Comparison of ENCODE assay signal across 1 mouse cellular context in the genomic region with DNA sequence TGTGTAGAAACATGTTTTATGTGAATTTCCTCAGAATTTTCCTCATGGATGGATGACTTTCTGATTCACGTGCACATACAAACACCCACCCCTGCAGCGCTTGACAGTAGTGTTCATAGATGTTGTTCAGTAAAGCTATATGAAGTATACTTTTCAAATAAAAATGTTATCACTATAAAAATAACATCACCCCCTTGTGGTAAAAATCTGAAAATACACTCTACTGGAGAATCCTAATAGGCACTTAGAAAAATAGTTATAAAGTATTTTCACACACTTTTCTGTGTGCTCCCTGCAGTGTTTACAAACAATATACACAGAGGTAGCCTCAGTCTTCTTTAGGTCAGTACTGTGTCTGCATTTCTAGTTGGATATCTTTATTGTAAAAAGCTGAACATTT.
TF ChIP-seq lines count a peak whose summit lies in the region.

No protein-coding gene starts in this region.

TF ChIP-seq in CH12.LX, 34 proteins besides CTCF, POLR2A, EP300 and RAD21 (continued from another document):
- TF ChIP-seq MAFK (IDR thresholded peaks at IDR 0.05; ENCODE audit: insufficient replicate concordance, low read length) = no peak
